Mouse (Mus musculus): Measurements from ENCODE around the gene Vdac1.
"Not testable (repeated sequence)": the region's sequence is repeated elsewhere in the genome, so short reads cannot be mapped to it uniquely, and the experiment has no call there.

Gene Vdac1

GRCm38 (mm10) chr11:52344991-52345777, 15.5 kb upstream of the Vdac1 start:
- DNase-seq, result no peak

GRCm38 (mm10) chr11:52345939-52346634, 14.6 kb upstream of the Vdac1 start:
- DNase-seq, result peak; percentile 80 to 92

- peak in 1 of 2 experiments; percentile 48 for DNase-seq
These were observed 14.0 kb upstream of the Vdac1 start for GRCm38 (mm10) chr11:52346635-52347005.

GRCm38 (mm10) chr11:52348156-52348555, 12.5 kb upstream of the Vdac1 start:
- no peak for DNase-seq

GRCm38 (mm10) chr11:52348724-52349123, 11.9 kb upstream of the Vdac1 start:
- DNase-seq, result no peak

GRCm38 (mm10) chr11:52350924-52351323, 9.7 kb upstream of the Vdac1 start:
- DNase-seq, result peak; percentile 73 to 76

- no peak for DNase-seq
These were observed 8.4 kb upstream of the Vdac1 start for GRCm38 (mm10) chr11:52352271-52352670.

- no peak for DNase-seq
These were observed 6.0 kb upstream of the Vdac1 start for GRCm38 (mm10) chr11:52354644-52355043.

- DNase-seq, result no peak
These were observed 5.1 kb upstream of the Vdac1 start for GRCm38 (mm10) chr11:52355601-52356000.

- DNase-seq, result not testable (repeated sequence)
These were observed 3.6 kb upstream of the Vdac1 start for GRCm38 (mm10) chr11:52357091-52357490.

- DNase-seq, result peak; percentile 72 to 79
These were observed 2.1 kb upstream of the Vdac1 start for GRCm38 (mm10) chr11:52358520-52358919.

- peak; percentile 80 to 81 for DNase-seq
These were observed 782 bp upstream of the Vdac1 start for GRCm38 (mm10) chr11:52359686-52360470.

- peak; percentile 90 for DNase-seq
These were observed 744 bp downstream of the Vdac1 start for GRCm38 (mm10) chr11:52361287-52361921.

- DNase-seq, result no peak
These were observed 3.7 kb downstream of the Vdac1 start for GRCm38 (mm10) chr11:52364376-52364775.

- no peak for DNase-seq
These were observed 4.5 kb downstream of the Vdac1 start for GRCm38 (mm10) chr11:52365143-52365542.

- no peak for DNase-seq
These were observed 5.7 kb downstream of the Vdac1 start for GRCm38 (mm10) chr11:52366358-52366757.

- no peak for DNase-seq
These were observed 7.7 kb downstream of the Vdac1 start for GRCm38 (mm10) chr11:52368176-52368985.

GRCm38 (mm10) chr11:52369252-52370134, 8.8 kb downstream of the Vdac1 start:
- no peak for DNase-seq

GRCm38 (mm10) chr11:52370135-52370452, 9.4 kb downstream of the Vdac1 start:
- DNase-seq, result no peak

- DNase-seq, result peak; percentile 56 to 66
These were observed 9.9 kb downstream of the Vdac1 start for GRCm38 (mm10) chr11:52370538-52370937.

GRCm38 (mm10) chr11:52373841-52374240, 13.2 kb downstream of the Vdac1 start:
- no peak for DNase-seq

Measured in kidney, adult 8-10 months (tissue).